Mouse (Mus musculus): Measurements from ENCODE around the gene Vamp5. TPM values are rescaled to one million over a fixed set of nuclear protein-coding genes. Genes with fewer than 3 reads are reported as not detected.

Vamp5 gene
- total and polyA plus RNA-seq, 3 experiments = 465 to 593 TPM; not detected in 1

- TF ChIP-seq NELFE (IDR thresholded peaks at IDR 0.05; ENCODE audit: low read depth, low read length) (peak; percentile 79), BHLHE40 (IDR thresholded peaks at IDR 0.05; ENCODE audit: borderline replicate concordance, low read depth, low read length) (no peak), CTCF (IDR thresholded peaks at IDR 0.05 in 2 of 3, conservative IDR thresholded peaks at IDR 0.05 in 1 of 3; ENCODE audit: control insufficient read depth in 1 of 3, insufficient read depth in 1 of 3, low read depth in 2 of 3, low read length in 3 of 3, poor library complexity in 1 of 3, severe bottlenecking in 1 of 3) (no peak), MXI1 (IDR thresholded peaks at IDR 0.05; ENCODE audit: low read depth, low read length) (peak; percentile 87), ELF1 (IDR thresholded peaks at IDR 0.05; ENCODE audit: low read depth, low read length) (peak; percentile 87), POLR2AphosphoS2 (IDR thresholded peaks at IDR 0.05; ENCODE audit: low read length) (peak; percentile 65; the same call in 1 of the 2 replicates), MYB (IDR thresholded peaks at IDR 0.05; ENCODE audit: low read depth, low read length) (no peak), KAT2A (conservative IDR thresholded peaks at IDR 0.05; ENCODE audit: low read depth, low read length) (peak; percentile 63; the same call in 1 of the 2 replicates), POLR2AphosphoS5 (IDR thresholded peaks at IDR 0.05; ENCODE audit: borderline replicate concordance, low read depth, low read length) (peak; percentile 47; the same call in 1 of the 2 replicates), USF2 (IDR thresholded peaks at IDR 0.05; ENCODE audit: borderline replicate concordance in 1 of 2, insufficient read depth in 1 of 2, low read depth in 1 of 2, low read length in 2 of 2) (no peak)
These were observed 35.1 kb downstream of the Vamp5 start, which contains the start of gene Usp39 (continued) for GRCm38 (mm10) chr6:72345074-72345567.

- peaks cover 51% of the 10 kb centered on the region for H3K79me2 ChIP-seq (ENCODE audit: control insufficient read depth, insufficient read depth, low read length, poor library complexity)
- DNase-seq (ENCODE audit: low read depth, low spot score) = peak; percentile 30
These were observed 35.7 kb downstream of the Vamp5 start for GRCm38 (mm10) chr6:72344396-72345073.

GRCm38 (mm10) chr6:72340481-72340880 lies 39.8 kb downstream of the Vamp5 start:
- peaks cover 8 to 17% of the 10 kb centered on the region in 2 experiments for H3K36me3 ChIP-seq (ENCODE audit: control insufficient read depth in 1 of 2, insufficient read depth in 2 of 2, low read length in 2 of 2)
- TF ChIP-seq ETS1 (IDR thresholded peaks at IDR 0.05; ENCODE audit: low read depth, low read length) (no peak), CHD1 (IDR thresholded peaks at IDR 0.05; ENCODE audit: low read depth, low read length) (no peak), MAFK (IDR thresholded peaks at IDR 0.05; ENCODE audit: borderline replicate concordance, low read depth, low read length) (no peak), GABPA (IDR thresholded peaks at IDR 0.05; ENCODE audit: low read depth, low read length) (no peak), CHD2 (IDR thresholded peaks at IDR 0.05; ENCODE audit: low read length) (no peak), E2F4 (IDR thresholded peaks at IDR 0.05; ENCODE audit: borderline replicate concordance, low read depth, low read length) (no peak), GATA1 (IDR thresholded peaks at IDR 0.05; ENCODE audit: low read depth, low read length) (no peak), MAX (IDR thresholded peaks at IDR 0.05; ENCODE audit: low read length) (no peak), USF1 (IDR thresholded peaks at IDR 0.05; ENCODE audit: low read depth, low read length) (no peak), TAL1 (IDR thresholded peaks at IDR 0.05; ENCODE audit: low read length) (no peak), POLR2AphosphoS5 (IDR thresholded peaks at IDR 0.05; ENCODE audit: borderline replicate concordance, low read depth, low read length) (no peak)
- DNase-seq (ENCODE audit: low read depth, low spot score) = no peak
- no peak overlapping the region for H3K4me3 ChIP-seq (ENCODE audit: control insufficient read depth in 1 of 2, insufficient read depth in 1 of 2, low read depth in 2 of 2, low read length in 2 of 2)
- H3K9me3 ChIP-seq (replicated peaks; ENCODE audit: insufficient read depth, low read length) = no peaks in the 10 kb centered on the region
- no peak overlapping the region for H3K27ac ChIP-seq (ENCODE audit: control insufficient read depth, low read depth, low read length)
- peaks cover 5 to 6% of the 10 kb centered on the region in 2 experiments; a peak in 2 of 4 replicates for H3K4me1 ChIP-seq (ENCODE audit: control insufficient read depth in 1 of 2, insufficient read depth in 2 of 2, low read length in 2 of 2)
- peaks cover 32% of the 10 kb centered on the region for H3K79me2 ChIP-seq (ENCODE audit: control insufficient read depth, insufficient read depth, low read length, poor library complexity)
- H3K27me3 ChIP-seq (ENCODE audit: control insufficient read depth in 1 of 2, insufficient read depth in 2 of 2, low read length in 2 of 2) = no peaks in the 10 kb centered on the region
- H3K9ac ChIP-seq (ENCODE audit: control insufficient read depth, low read depth, low read length, poor library complexity, severe bottlenecking) = no peak overlapping the region

More at GRCm38 (mm10) chr6:72344396-72345073, 35.7 kb downstream of the Vamp5 start:
- Histone ChIP-seq H3K4me1 (ENCODE audit: control insufficient read depth in 1 of 2, insufficient read depth in 2 of 2, low read length in 2 of 2) (peaks cover 11 to 19% of the 10 kb centered on the region in 2 experiments), H3K27ac (ENCODE audit: control insufficient read depth, low read depth, low read length) (peak overlapping the region; percentile 77), H3K9ac (ENCODE audit: control insufficient read depth, low read depth, low read length, poor library complexity, severe bottlenecking) (peak overlapping the region; percentile 99), H3K36me3 (ENCODE audit: control insufficient read depth in 1 of 2, insufficient read depth in 2 of 2, low read length in 2 of 2) (peaks cover 1 to 27% of the 10 kb centered on the region in 2 experiments; a peak in 3 of 4 replicates), H3K4me3 (ENCODE audit: control insufficient read depth in 1 of 2, insufficient read depth in 1 of 2, low read depth in 2 of 2, low read length in 2 of 2) (peak overlapping the region; percentile 66 to 98), H3K27me3 (ENCODE audit: control insufficient read depth in 1 of 2, insufficient read depth in 2 of 2, low read length in 2 of 2) (no peaks in the 10 kb centered on the region), H3K9me3 (replicated peaks; ENCODE audit: insufficient read depth, low read length) (no peaks in the 10 kb centered on the region)
- TF ChIP-seq POLR2A (IDR thresholded peaks at IDR 0.05; ENCODE audit: control insufficient read depth in 1 of 2, insufficient read depth in 1 of 2, low read depth in 1 of 2, low read length in 2 of 2, poor library complexity in 1 of 2) = peak in 1 of 2 experiments; percentile 69; a peak in 1 of 4 replicates
- TF ChIP-seq MAZ (IDR thresholded peaks at IDR 0.05; ENCODE audit: low read depth, low read length) = no peak

Data from MEL (cell line).